Mouse (Mus musculus): ENCODE data around the gene Spo11. TPM values are rescaled to one million over a fixed set of nuclear protein-coding genes. Genes with fewer than 3 reads are reported as not detected.

Spo11 gene
- total and polyA plus RNA-seq, 2 experiments from 2014 or later: 0.96 to 1.0 TPM

- ATAC-seq: no peak
- Histone ChIP-seq H3K4me2 (ENCODE audit: low read depth, low read length) (no peak overlapping the region), H3K9ac (replicated peaks; ENCODE audit: low read length) (no peak overlapping the region), H3K27me3 (ENCODE audit: insufficient read depth, low read length) (no peaks in the 10 kb centered on the region), H3K9me3 (ENCODE audit: low read length) (no peaks in the 10 kb centered on the region), H3K4me1 (ENCODE audit: insufficient read depth, low read length) (peaks cover 19% of the 10 kb centered on the region; the same call in 1 of the 2 replicates), H3K4me3 (ENCODE audit: low read length) (no peak overlapping the region), H3K27ac (no peak overlapping the region), H3K36me3 (ENCODE audit: insufficient read depth, low read length) (0 out of 2 replicates have a peak, but pooled peaks cover 3% of the 10 kb centered on the region)
- WGBS: 56% methylated on average over 4 of the region's 4 CpGs
- TF ChIP-seq CTCF (IDR thresholded peaks at IDR 0.05; ENCODE audit: low read depth): no peak
- no peak for DNase-seq (ENCODE audit: low spot score)
These were observed 50.5 kb downstream of the Spo11 start for GRCm38 (mm10) chr2:173027824-173028495.

GRCm38 (mm10) chr2:173028508-173029031, 51.1 kb downstream of the Spo11 start:
- DNase-seq (ENCODE audit: low spot score): no peak
- no peak for ATAC-seq
- TF ChIP-seq CTCF (IDR thresholded peaks at IDR 0.05; ENCODE audit: low read depth): peak; percentile 17; the same call in 1 of the 2 replicates
- no peaks in the 10 kb centered on the region for H3K27me3 ChIP-seq (ENCODE audit: insufficient read depth, low read length)
- WGBS: 81% methylated on average over 3 of the region's 3 CpGs
- no peak overlapping the region for H3K9ac ChIP-seq (replicated peaks; ENCODE audit: low read length)
- peaks cover 13% of the 10 kb centered on the region; the same call in 1 of the 2 replicates for H3K4me1 ChIP-seq (ENCODE audit: insufficient read depth, low read length)
- no peaks in the 10 kb centered on the region for H3K9me3 ChIP-seq (ENCODE audit: low read length)
- H3K4me2 ChIP-seq (ENCODE audit: low read depth, low read length): no peak overlapping the region
- H3K4me3 ChIP-seq (ENCODE audit: low read length): no peak overlapping the region
- H3K36me3 ChIP-seq (ENCODE audit: insufficient read depth, low read length): 0 out of 2 replicates have a peak, but pooled peaks cover 3% of the 10 kb centered on the region
- no peak overlapping the region for H3K27ac ChIP-seq

- no peaks in the 10 kb centered on the region for H3K9me3 ChIP-seq (ENCODE audit: low read length)
- H3K27ac ChIP-seq: no peak overlapping the region
- no peak for TF ChIP-seq CTCF (IDR thresholded peaks at IDR 0.05; ENCODE audit: low read depth)
- DNase-seq (ENCODE audit: low spot score): no peak
- H3K4me1 ChIP-seq (ENCODE audit: insufficient read depth, low read length): no peaks in the 10 kb centered on the region
- H3K4me2 ChIP-seq (ENCODE audit: low read depth, low read length): no peak overlapping the region
- no peak overlapping the region for H3K4me3 ChIP-seq (ENCODE audit: low read length)
- H3K36me3 ChIP-seq (ENCODE audit: insufficient read depth, low read length): peaks cover 7% of the 10 kb centered on the region
- 88% methylated on average over 12 of the region's 12 CpGs for WGBS
- no peak overlapping the region for H3K9ac ChIP-seq (replicated peaks; ENCODE audit: low read length)
- H3K27me3 ChIP-seq (ENCODE audit: insufficient read depth, low read length): no peaks in the 10 kb centered on the region
- no peak for ATAC-seq
These were observed 53.3 kb downstream of the Spo11 start for GRCm38 (mm10) chr2:173030591-173031338.

GRCm38 (mm10) chr2:173033531-173033930, 56.0 kb downstream of the Spo11 start:
- no peaks in the 10 kb centered on the region for H3K27me3 ChIP-seq (ENCODE audit: insufficient read depth, low read length)
- DNase-seq (ENCODE audit: low spot score) (no peak), ATAC-seq (no peak)
- no peak overlapping the region for H3K27ac ChIP-seq
- H3K4me3 ChIP-seq (ENCODE audit: low read length): no peak overlapping the region
- 94% methylated on average over 13 of the region's 13 CpGs for WGBS
- no peaks in the 10 kb centered on the region for H3K9me3 ChIP-seq (ENCODE audit: low read length)
- TF ChIP-seq CTCF (IDR thresholded peaks at IDR 0.05; ENCODE audit: low read depth): no peak
- no peak overlapping the region for H3K4me2 ChIP-seq (ENCODE audit: low read depth, low read length)
- H3K9ac ChIP-seq (replicated peaks; ENCODE audit: low read length): no peak overlapping the region
- H3K4me1 ChIP-seq (ENCODE audit: insufficient read depth, low read length): no peaks in the 10 kb centered on the region
- H3K36me3 ChIP-seq (ENCODE audit: insufficient read depth, low read length): peaks cover 7% of the 10 kb centered on the region

GRCm38 (mm10) chr2:173034998-173035397, 57.5 kb downstream of the Spo11 start:
- no peak overlapping the region for H3K27ac ChIP-seq
- no peaks in the 10 kb centered on the region for H3K4me1 ChIP-seq (ENCODE audit: insufficient read depth, low read length)
- no peaks in the 10 kb centered on the region for H3K27me3 ChIP-seq (ENCODE audit: insufficient read depth, low read length)
- no peak overlapping the region for H3K9ac ChIP-seq (replicated peaks; ENCODE audit: low read length)
- H3K4me2 ChIP-seq (ENCODE audit: low read depth, low read length): no peak overlapping the region
- no peak for TF ChIP-seq CTCF (IDR thresholded peaks at IDR 0.05; ENCODE audit: low read depth)
- no peaks in the 10 kb centered on the region for H3K9me3 ChIP-seq (ENCODE audit: low read length)
- 79% methylated on average over 4 of the region's 4 CpGs for WGBS
- ATAC-seq: no peak
- no peak for DNase-seq (ENCODE audit: low spot score)
- peaks cover 7% of the 10 kb centered on the region for H3K36me3 ChIP-seq (ENCODE audit: insufficient read depth, low read length)
- H3K4me3 ChIP-seq (ENCODE audit: low read length): no peak overlapping the region

GRCm38 (mm10) chr2:173035653-173036052, 58.2 kb downstream of the Spo11 start:
- 98% methylated on average over 5 of the region's 5 CpGs for WGBS
- no peak overlapping the region for H3K4me2 ChIP-seq (ENCODE audit: low read depth, low read length)
- no peaks in the 10 kb centered on the region for H3K4me1 ChIP-seq (ENCODE audit: insufficient read depth, low read length)
- H3K9me3 ChIP-seq (ENCODE audit: low read length): no peaks in the 10 kb centered on the region
- H3K27ac ChIP-seq: no peak overlapping the region
- DNase-seq (ENCODE audit: low spot score): no peak
- H3K9ac ChIP-seq (replicated peaks; ENCODE audit: low read length): no peak overlapping the region
- TF ChIP-seq CTCF (IDR thresholded peaks at IDR 0.05; ENCODE audit: low read depth): no peak
- H3K4me3 ChIP-seq (ENCODE audit: low read length): no peak overlapping the region
- H3K27me3 ChIP-seq (ENCODE audit: insufficient read depth, low read length): no peaks in the 10 kb centered on the region
- peaks cover 7% of the 10 kb centered on the region for H3K36me3 ChIP-seq (ENCODE audit: insufficient read depth, low read length)
- ATAC-seq: no peak
